Mouse (Mus musculus): ENCODE results near the gene Bco2.

- TF ChIP-seq CTCF (IDR thresholded peaks at IDR 0.05; ENCODE audit: insufficient read depth, low read length): no peak
- TF ChIP-seq POLR2A (IDR thresholded peaks at IDR 0.05; ENCODE audit: borderline replicate concordance, extremely low read depth, low read depth, low read length): no peak
These were observed 19.1 kb downstream of the Bco2 start for GRCm38 (mm10) chr9:50535930-50536329.
